Mouse (Mus musculus): ENCODE data around the gene Bricd5.
"Not testable (repeated sequence)": the region's sequence is repeated elsewhere in the genome, so short reads cannot be mapped to it uniquely, and the experiment has no call there.

Gene Bricd5

DNA sequence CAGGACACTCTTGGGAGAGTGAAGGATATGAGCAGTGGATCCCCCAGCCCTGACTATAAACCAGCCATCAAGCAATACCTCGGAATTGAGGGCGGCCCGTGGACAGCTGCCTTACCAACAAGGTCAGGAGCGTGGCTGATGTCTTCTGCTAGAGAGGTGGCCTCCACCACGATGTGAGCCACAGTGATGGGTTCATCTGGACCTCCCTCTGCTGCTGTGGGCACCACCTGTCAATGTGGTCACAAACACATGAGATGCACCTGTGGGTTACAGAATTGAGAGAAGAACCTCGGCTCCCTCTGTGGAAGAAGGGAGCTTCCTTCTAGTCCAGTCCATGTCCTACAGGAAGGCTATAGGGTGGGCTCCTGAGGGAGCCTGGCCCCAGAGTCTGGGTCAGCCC lies 24.2 kb upstream of the Bricd5 start:
- Histone ChIP-seq H3K27me3 (ENCODE audit: control insufficient read depth, insufficient read depth, low read length, poor library complexity, severe bottlenecking) (no peaks in the 10 kb centered on the region), H3K36me3 (ENCODE audit: control insufficient read depth, insufficient read depth, low read length, poor library complexity, severe bottlenecking) (peaks cover 4% of the 10 kb centered on the region)

DNA sequence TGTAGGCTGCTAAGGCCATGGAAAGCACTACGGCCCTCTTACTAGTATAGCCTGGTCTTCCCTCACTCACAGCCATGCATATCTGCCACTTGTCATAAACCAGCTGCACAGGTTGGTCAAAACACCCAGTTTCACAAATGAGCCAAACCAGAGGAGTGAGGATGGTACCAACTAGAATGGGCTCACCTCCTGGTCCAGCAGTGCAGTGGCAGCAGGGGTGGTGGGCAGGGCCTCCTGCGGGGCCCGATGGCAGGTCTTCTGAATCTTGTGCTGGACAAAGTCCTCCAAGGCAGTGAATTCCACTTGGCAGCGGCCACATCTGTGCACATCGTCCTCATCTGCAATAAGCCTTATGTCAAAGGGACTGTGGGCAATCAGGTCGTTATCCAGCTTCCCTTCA lies 22.5 kb upstream of the Bricd5 start:
- H3K36me3 ChIP-seq (ENCODE audit: control insufficient read depth, insufficient read depth, low read length, poor library complexity, severe bottlenecking): no peaks in the 10 kb centered on the region; the same call in 1 of the 2 replicates
- no peak for DNase-seq (ENCODE audit: low read depth, low spot score)

More for the DNA sequence above, 24.2 kb upstream of the Bricd5 start:
- no peak for DNase-seq (ENCODE audit: low read depth, low spot score)

DNA sequence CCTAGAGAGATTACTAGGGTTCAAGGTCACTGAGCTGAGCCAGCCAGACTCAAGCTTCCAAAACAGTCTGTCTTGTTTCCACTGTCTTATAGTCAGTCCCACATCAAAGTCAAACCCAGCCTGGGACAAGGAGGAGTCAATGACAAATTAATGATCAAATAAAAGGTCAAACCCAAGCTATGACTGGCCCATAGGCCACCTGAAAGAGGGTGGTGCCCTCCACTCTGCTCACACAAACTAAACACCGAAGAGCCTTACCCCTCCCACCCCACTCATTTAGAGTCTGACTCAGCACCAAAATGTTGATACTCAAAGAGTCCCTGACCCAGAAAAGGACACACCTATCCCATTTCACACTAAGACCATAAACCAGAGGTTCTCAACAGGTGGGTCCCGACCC lies 20.3 kb upstream of the Bricd5 start:
- Histone ChIP-seq H3K36me3 (ENCODE audit: control insufficient read depth, insufficient read depth, low read length, poor library complexity, severe bottlenecking) (no peaks in the 10 kb centered on the region; the same call in 1 of the 2 replicates), H3K27me3 (ENCODE audit: control insufficient read depth, insufficient read depth, low read length, poor library complexity, severe bottlenecking) (no peaks in the 10 kb centered on the region)
- DNase-seq (ENCODE audit: low read depth, low spot score): no peak

More for the DNA sequence above, 22.5 kb upstream of the Bricd5 start:
- no peaks in the 10 kb centered on the region for H3K27me3 ChIP-seq (ENCODE audit: control insufficient read depth, insufficient read depth, low read length, poor library complexity, severe bottlenecking)

DNA sequence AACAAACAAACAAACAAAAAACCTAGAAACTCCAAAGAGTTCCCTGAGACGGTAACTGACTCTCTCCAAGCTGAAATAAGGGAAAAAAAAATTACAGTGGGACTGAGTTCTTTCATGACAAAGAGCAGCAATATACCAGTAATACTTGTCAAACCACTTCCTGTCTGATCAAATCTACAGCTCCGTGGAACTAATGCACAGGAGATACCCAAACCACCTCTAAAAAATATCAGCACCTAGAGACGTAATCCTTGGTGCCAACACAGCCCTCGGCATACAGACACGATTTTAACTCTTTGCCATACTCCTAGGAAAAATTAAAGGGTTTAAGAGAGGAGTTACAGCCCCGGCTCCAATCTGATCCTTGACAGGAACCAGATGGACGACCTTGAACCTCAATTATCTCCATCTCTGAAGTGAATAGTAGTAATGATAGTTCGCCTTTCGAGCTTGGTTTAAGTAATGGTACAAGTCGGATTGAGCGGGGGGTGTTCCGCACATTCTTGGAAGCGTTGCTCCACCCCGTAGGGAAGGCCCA lies 19.4 kb upstream of the Bricd5 start:
- H3K27me3 ChIP-seq (ENCODE audit: control insufficient read depth, insufficient read depth, low read length, poor library complexity, severe bottlenecking): no peaks in the 10 kb centered on the region
- no peak for DNase-seq (ENCODE audit: low read depth, low spot score)
- no peaks in the 10 kb centered on the region; the same call in 1 of the 2 replicates for H3K36me3 ChIP-seq (ENCODE audit: control insufficient read depth, insufficient read depth, low read length, poor library complexity, severe bottlenecking)

DNA sequence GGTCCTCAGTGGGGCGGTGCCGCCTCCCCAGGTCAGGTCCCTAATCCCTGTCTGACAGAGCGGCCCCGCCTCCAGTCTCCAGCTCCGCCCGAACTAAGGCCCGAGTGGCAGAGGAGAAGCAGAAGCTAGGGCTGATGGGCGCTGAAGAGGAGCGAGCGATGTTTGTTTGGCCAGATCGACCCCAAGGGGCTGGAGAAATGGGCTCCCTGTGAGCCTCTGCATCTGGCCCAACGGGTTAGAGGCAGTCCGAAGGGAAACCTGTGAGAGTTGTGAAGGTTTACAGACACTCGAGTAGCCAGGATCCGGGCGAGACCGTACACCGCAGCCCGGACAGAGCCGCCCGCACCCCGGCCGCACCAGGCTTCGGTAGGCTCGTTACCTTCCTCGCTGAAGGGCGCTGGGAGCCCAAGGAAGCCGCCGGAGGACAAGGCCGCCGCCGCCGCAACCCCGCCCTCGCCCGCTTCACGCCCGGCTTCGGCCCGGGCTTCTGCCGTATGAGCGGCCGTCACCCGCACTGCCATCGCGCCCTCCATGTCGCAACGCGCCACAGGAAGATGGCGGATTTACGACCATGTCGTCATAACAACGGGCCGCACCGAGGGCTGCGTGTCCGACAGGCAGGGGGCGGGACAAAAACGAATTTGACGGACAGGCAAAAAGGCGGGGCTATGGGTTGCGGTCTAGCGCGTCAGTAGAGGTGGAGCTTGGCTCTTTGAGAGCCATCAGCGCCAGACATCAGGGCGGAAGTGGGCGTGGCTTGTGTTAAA lies 18.7 kb upstream of the Bricd5 start:
- peak; percentile 100 for DNase-seq (ENCODE audit: low read depth, low spot score)
- no peaks in the 10 kb centered on the region for H3K27me3 ChIP-seq (ENCODE audit: control insufficient read depth, insufficient read depth, low read length, poor library complexity, severe bottlenecking)
- H3K36me3 ChIP-seq (ENCODE audit: control insufficient read depth, insufficient read depth, low read length, poor library complexity, severe bottlenecking): no peaks in the 10 kb centered on the region

DNA sequence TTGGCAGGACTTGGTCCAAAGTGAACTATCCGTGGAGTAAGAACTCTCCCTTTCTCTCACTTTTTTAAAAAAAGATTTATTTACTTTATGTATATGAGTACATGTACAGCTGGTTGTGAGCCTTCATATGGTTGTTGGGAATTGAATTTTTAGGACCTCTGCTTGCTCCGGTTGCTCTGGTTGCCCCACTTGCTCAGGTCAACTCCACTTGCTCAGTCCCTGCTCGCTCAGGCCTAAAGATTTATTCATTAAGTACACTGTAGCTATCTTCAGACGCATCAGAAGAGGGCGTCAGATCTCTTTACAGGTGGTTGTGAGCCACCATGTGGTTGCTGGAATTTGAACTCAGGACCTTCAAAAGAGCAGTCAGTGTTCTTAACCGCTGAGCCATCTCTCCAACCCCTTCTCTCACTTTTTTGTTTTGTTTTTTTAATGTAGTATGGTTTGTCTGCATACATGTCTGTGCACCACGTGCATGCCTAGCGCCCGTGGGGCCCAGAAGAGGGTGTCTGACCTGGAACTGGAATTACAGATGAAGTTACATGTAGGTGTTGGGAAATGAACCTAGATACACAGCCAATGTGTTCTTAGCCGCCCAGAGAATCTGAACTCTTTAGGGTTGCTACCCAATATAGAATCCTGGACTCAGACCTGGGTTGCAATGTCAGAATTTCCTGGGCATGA lies 18.0 kb upstream of the Bricd5 start:
- H3K36me3 ChIP-seq (ENCODE audit: control insufficient read depth, insufficient read depth, low read length, poor library complexity, severe bottlenecking); DNase-seq (ENCODE audit: low read depth, low spot score); H3K27me3 ChIP-seq (ENCODE audit: control insufficient read depth, insufficient read depth, low read length, poor library complexity, severe bottlenecking): not testable (repeated sequence)

DNA sequence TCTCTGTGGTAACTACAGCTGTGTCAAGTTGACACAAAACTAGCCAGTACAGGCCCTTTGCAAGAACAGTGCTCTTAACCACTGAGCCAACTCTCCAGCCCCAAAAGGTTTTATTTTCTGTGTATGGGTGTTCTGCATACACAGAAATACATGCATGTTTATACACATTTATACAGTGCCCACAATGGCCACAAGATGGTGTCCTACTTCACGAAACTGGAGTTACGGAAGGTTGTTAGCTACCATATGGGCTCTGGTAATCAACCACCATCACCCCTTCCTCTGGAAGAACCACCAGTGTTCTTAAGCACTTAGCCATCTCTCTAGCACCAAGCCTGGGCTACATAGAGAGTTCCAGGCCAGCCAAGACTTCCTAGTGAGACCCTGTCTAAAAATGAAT lies 12.1 kb upstream of the Bricd5 start:
- no peaks in the 10 kb centered on the region for H3K36me3 ChIP-seq (ENCODE audit: control insufficient read depth, insufficient read depth, low read length, poor library complexity, severe bottlenecking)
- H3K27me3 ChIP-seq (ENCODE audit: control insufficient read depth, insufficient read depth, low read length, poor library complexity, severe bottlenecking): no peaks in the 10 kb centered on the region
- peak; percentile 76 for DNase-seq (ENCODE audit: low read depth, low spot score)

DNA sequence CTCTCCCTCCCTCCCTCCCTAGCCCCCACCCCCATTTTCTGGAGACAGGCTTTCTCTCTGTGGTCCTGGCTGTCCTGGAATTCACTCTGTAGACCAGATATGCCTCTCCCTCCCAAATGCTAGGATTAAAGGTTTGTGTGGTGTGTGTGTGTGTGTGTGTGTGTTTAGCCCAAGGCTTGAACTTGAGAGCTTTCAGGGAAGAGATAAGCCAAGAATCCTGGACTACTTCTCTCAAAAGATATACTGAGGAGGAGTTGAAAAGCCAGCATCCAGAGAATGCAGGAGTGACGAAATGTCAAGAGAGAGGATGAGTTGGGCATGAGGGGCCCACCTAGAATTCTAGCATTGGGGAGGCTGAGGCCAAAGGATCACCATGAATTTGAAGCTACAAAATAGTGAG lies 10.8 kb upstream of the Bricd5 start:
- no peaks in the 10 kb centered on the region for H3K27me3 ChIP-seq (ENCODE audit: control insufficient read depth, insufficient read depth, low read length, poor library complexity, severe bottlenecking)
- no peaks in the 10 kb centered on the region for H3K36me3 ChIP-seq (ENCODE audit: control insufficient read depth, insufficient read depth, low read length, poor library complexity, severe bottlenecking)
- DNase-seq (ENCODE audit: low read depth, low spot score): no peak

DNA sequence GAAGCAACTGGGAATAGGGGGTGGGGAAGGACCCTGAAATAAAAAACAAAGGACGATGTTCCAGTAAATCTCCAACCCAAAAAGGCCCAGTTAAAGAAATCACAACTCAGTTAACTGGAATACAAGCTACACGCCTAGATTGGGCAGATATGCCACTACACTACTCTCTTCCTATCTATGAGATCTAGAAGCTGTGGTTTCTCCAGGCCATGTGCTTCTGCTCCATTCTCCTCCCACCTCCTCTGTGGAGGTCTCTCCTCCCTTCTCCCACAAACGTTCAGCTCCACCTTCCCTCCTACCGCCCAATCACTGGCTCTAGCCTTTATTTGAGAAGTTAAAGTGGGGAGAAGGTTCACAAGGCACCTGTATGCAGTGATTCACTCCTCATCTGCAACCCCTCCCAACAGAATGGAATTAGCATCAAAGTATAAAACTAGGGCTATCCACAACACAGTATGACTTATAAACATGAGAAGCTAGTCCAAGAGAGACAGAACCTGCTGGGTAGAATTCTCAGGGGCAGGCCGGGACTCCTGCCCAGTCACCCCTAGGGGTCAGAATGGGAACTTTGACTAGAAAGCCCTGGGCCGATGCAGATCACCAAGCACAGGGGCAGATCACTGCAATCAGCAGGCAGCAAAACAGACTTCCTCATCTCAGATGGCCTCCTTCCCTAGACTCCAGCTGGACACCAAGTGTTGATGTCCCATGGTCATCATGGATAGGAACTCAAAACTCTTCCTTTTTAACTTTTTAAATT lies 10.1 kb upstream of the Bricd5 start:
- H3K36me3 ChIP-seq (ENCODE audit: control insufficient read depth, insufficient read depth, low read length, poor library complexity, severe bottlenecking): no peaks in the 10 kb centered on the region
- no peaks in the 10 kb centered on the region for H3K27me3 ChIP-seq (ENCODE audit: control insufficient read depth, insufficient read depth, low read length, poor library complexity, severe bottlenecking)
- peak; percentile 40 for DNase-seq (ENCODE audit: low read depth, low spot score)

DNA sequence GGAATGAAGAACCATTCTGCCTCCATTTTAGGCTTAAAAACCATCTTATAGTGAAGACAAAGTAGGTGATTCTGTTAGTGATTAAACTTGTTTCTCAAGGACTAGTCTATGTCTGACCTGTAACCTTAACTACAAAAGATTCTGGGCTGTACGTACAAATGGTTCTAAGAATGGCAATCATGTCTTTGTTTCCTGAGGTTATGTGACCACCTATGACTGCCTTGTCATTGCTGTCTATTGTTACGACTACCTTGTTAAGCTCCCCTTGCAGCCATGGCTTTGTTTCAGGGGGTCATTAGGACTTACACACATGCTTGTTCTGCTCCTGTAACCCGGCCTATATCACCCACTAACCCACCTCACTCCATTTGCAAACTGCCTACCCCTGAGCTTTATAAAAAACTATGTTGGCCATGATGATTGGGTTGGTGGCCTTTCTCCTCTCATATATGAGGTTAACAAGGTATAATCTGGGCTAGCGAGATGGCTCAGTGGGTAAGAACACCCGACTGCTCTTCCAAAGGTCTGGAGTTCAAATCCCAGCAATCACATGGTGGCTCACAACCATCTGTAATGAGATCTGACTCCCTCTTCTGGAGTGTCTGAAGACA lies 4.9 kb upstream of the Bricd5 start:
- DNase-seq (ENCODE audit: low read depth, low spot score): no peak
- Histone ChIP-seq H3K36me3 (ENCODE audit: control insufficient read depth, insufficient read depth, low read length, poor library complexity, severe bottlenecking) (no peaks in the 10 kb centered on the region), H3K27me3 (ENCODE audit: control insufficient read depth, insufficient read depth, low read length, poor library complexity, severe bottlenecking) (no peaks in the 10 kb centered on the region)

DNA sequence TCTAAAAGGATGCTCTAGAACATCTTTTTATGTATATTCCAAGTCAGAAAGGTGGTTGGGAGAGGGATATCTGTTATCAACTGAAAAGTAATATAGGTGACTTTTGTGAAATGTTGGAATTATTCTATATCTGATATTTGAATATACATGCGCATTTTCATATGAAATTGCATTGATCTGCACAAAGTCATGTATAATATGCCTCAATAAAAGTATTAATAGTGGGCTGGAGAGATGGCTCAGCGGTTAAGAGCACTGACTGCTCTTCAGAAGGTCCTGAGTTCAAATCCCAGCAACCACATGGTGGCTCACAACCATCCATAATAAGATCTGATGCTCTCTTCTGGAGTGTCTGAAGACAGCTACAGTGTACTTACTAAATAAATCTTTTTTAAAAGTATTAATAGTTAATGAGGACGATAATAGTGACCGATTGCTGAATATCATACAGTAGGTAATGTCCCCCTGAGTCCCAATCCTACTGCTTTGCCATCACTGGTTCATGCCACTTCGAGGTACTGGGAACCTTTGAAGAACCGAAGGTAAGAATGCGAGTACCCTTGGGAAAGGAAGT lies 4.3 kb upstream of the Bricd5 start:
- no peak for DNase-seq (ENCODE audit: low read depth, low spot score)
- no peaks in the 10 kb centered on the region for H3K36me3 ChIP-seq (ENCODE audit: control insufficient read depth, insufficient read depth, low read length, poor library complexity, severe bottlenecking)
- no peaks in the 10 kb centered on the region for H3K27me3 ChIP-seq (ENCODE audit: control insufficient read depth, insufficient read depth, low read length, poor library complexity, severe bottlenecking)

DNA sequence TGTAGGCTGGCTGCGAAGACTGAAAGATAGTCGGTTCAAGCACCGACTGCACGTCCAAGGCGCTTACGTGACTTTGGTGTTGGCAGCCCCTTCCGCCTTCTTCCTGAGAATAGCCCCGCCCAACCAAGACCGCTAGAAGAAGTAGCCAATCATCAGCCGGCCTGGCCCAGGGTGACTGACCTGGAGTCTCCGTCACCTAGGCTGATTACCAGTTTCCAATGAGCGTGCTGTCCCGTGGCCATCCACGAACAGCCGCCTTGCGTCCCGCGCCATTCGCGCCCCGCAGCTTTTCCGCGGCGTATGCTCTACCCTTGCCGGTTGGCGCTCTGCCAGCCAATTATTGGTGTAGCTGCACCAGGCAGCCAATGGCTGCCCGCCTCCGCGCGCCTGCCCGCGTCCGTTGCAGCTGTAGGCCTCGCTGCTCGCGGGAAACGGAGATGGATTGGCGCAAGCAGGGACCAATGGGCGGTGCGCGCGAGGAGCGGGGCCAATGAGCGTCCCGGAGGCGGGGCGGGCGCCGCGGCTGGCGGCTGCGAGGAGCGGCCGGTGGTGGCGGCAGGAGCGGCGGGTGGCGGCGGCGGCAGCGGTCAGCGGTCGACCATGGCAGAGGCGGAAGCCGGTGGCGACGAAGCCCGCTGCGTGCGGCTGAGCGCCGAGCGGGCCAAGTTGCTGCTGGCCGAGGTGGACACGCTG lies 3.6 kb upstream of the Bricd5 start, which contains the start of the genes E4f1 and Pgp:
TSS of gene E4f1 (minus strand) at position 404 of the 693 bp plus-strand sequence.
TSS of gene Pgp (plus strand) at position 483 of the 693 bp plus-strand sequence.
- Histone ChIP-seq H3K27me3 (ENCODE audit: control insufficient read depth, insufficient read depth, low read length, poor library complexity, severe bottlenecking) (no peaks in the 10 kb centered on the region), H3K36me3 (ENCODE audit: control insufficient read depth, insufficient read depth, low read length, poor library complexity, severe bottlenecking) (no peaks in the 10 kb centered on the region)
- DNase-seq (ENCODE audit: low read depth, low spot score): peak; percentile 98

DNA sequence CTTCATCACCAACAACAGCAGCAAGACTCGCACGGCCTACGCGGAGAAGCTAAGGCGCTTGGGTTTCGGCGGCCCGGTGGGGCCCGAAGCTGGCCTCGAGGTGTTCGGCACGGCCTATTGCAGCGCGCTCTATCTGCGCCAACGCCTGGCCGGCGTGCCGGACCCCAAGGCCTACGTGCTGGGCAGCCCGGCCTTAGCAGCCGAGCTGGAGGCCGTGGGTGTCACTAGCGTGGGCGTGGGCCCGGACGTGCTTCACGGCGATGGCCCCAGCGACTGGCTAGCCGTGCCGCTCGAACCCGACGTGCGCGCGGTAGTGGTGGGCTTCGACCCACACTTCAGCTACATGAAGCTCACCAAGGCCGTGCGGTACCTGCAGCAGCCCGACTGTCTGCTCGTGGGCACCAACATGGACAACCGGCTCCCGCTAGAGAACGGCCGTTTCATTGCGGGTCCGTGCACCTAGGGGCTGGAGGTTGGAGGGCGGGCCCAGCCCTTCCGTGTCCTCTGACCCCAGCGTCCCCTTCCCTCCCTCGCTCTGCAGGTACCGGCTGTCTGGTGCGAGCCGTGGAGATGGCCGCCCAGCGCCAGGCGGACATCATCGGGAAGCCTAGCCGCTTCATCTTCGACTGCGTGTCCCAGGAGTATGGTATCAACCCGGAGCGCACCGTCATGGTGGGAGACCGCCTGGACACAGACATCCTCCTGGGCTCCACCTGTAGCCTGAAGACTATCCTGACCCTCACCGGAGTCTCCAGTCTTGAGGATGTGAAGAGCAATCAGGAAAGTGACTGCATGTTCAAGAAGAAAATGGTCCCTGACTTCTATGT lies 2.8 kb upstream of the Bricd5 start:
- H3K27me3 ChIP-seq (ENCODE audit: control insufficient read depth, insufficient read depth, low read length, poor library complexity, severe bottlenecking): no peaks in the 10 kb centered on the region
- H3K36me3 ChIP-seq (ENCODE audit: control insufficient read depth, insufficient read depth, low read length, poor library complexity, severe bottlenecking): peaks cover 5% of the 10 kb centered on the region; the same call in 1 of the 2 replicates
- DNase-seq (ENCODE audit: low read depth, low spot score): no peak

All from splenic B cell, adult 2 months (primary cell).